Mouse (Mus musculus) brain, embryonic 14.5 days (tissue): ENCODE results near the gene Terb1. TPM values are rescaled to one million over a fixed set of nuclear protein-coding genes. Genes with fewer than 3 reads are reported as not detected.

Experiments
- DNase-seq: peaks from one replicate; pipeline ENCODE4 v3.0.0-alpha.2; 2011; ENCODE audit warnings: low read depth
- CTCF ChIP-seq: fragments of 200-500 bp; IDR thresholded peaks from 2 replicates; pipeline ENCODE4 v1.5.1; 2012; ENCODE audit warnings: inconsistent platforms, mild to moderate bottlenecking, moderate library complexity, borderline replicate concordance; ENCODE audit not compliant: insufficient read depth, insufficient read length; ENCODE audit errors: extremely low read depth
- POLR2A ChIP-seq: fragments of 200-500 bp; IDR thresholded peaks from 2 replicates; pipeline ENCODE4 v1.6.1; 2012; ENCODE audit warnings: mild to moderate bottlenecking, inconsistent platforms, borderline replicate concordance; ENCODE audit not compliant: poor library complexity, insufficient read depth, insufficient read length, severe bottlenecking; ENCODE audit errors: extremely low read depth
- polyA plus RNA-seq: library from polyadenylated mRNA; depleted of rRNA; stranded (reverse); fragments of >200 nt; gene quantifications from 2 replicates; pipeline ENCODE4 v1.2.3, GENCODE M21; 2012

The Terb1 gene
- polyA plus RNA-seq, 1 experiment, result 0.57 TPM

- TF ChIP-seq CTCF (no peak), POLR2A (no peak)
- no peak for DNase-seq
Observed at GRCm38 (mm10) chr8:104535378-104535777, 25.7 kb upstream of the Terb1 start.

- DNase-seq, result no peak
- TF ChIP-seq POLR2A, result no peak
- TF ChIP-seq CTCF, result no peak
Observed at GRCm38 (mm10) chr8:104534779-104535141, 25.1 kb upstream of the Terb1 start.

- peak; percentile 97 for DNase-seq
- TF ChIP-seq POLR2A (peak; percentile 84), CTCF (peak; percentile 100)
Observed at GRCm38 (mm10) chr8:104533971-104534778, 24.5 kb upstream of the Terb1 start, which contains the start of the genes Nae1 and Car7. Gene Nae1, minus strand, starts transcription at chr8:104534637. Gene Car7, plus strand, starts transcription at chr8:104534689.

- TF ChIP-seq CTCF, result no peak
- DNase-seq, result no peak
Observed at GRCm38 (mm10) chr8:104533551-104533950, 23.8 kb upstream of the Terb1 start.

GRCm38 (mm10) chr8:104529671-104530070, 20.0 kb upstream of the Terb1 start:
- DNase-seq, result peak; percentile 57

GRCm38 (mm10) chr8:104517872-104518271, 8.2 kb upstream of the Terb1 start:
- peak; percentile 56 for DNase-seq
- TF ChIP-seq CTCF, result no peak
- no peak for TF ChIP-seq POLR2A

More at GRCm38 (mm10) chr8:104529671-104530070, 20.0 kb upstream of the Terb1 start:
- no peak for TF ChIP-seq CTCF
- no peak for TF ChIP-seq POLR2A

GRCm38 (mm10) chr8:104510134-104510533, 424 bp upstream of the Terb1 start:
- TF ChIP-seq POLR2A, result no peak
- TF ChIP-seq CTCF, result no peak
- DNase-seq, result no peak

- TF ChIP-seq CTCF (no peak), POLR2A (no peak)
Observed at GRCm38 (mm10) chr8:104479091-104479490, 30.6 kb downstream of the Terb1 start.

GRCm38 (mm10) chr8:104472465-104472864, 37.2 kb downstream of the Terb1 start:
- DNase-seq, result no peak
- TF ChIP-seq CTCF (no peak), POLR2A (no peak)

More at GRCm38 (mm10) chr8:104479091-104479490, 30.6 kb downstream of the Terb1 start:
- DNase-seq, result no peak

- TF ChIP-seq POLR2A, result no peak
- no peak for DNase-seq
Observed at GRCm38 (mm10) chr8:104467463-104467862, 42.2 kb downstream of the Terb1 start.

- TF ChIP-seq CTCF (no peak), POLR2A (no peak)
Observed at GRCm38 (mm10) chr8:104452177-104452576, 57.5 kb downstream of the Terb1 start.

GRCm38 (mm10) chr8:104448796-104449195, 60.9 kb downstream of the Terb1 start:
- no peak for DNase-seq
- TF ChIP-seq CTCF (no peak), POLR2A (no peak)

More at GRCm38 (mm10) chr8:104452177-104452576, 57.5 kb downstream of the Terb1 start:
- no peak for DNase-seq
